Mouse (Mus musculus): ENCODE results near the gene Slitrk1. TPM values are rescaled to one million over a fixed set of nuclear protein-coding genes. Genes with fewer than 3 reads are reported as not detected.

The Slitrk1 gene
- polyA plus RNA-seq (2014; fragmentation: Illumina TruSeq; extraction: RNeasy Lipid Tissue Mini Kit (QIAGEN cat#74804); ENCODE audit: low read depth, low replicate concordance): 0.61 TPM

DNA sequence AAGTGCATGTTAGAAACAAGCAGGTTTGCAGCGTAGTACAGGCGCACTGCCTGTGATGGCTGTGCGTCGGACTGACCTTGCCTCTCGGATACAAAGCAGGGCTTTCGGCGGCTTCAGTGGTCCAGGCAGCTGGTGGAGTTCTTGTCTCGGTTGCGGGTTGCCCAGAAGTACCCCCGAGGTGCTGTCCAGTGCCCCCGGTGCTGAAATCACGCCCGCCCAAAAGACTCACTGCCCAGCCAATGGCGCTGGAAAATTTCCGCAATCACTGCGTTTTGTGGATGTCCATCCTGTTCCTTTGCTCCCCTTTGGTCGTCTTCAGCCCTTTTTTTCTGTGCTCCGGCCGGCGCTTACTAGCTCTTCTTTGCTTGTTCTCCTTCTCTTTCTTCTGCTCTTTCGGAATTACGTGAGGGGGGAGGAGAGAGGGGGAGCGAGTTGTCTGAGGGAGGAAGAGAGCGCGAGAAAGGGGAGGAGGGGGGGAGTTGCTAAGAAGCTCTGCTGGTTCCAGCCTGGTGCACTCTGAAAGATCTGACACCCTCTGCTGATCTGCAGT, at the start of gene Slitrk1:
Slitrk1 (minus strand) TSS at position 445 of the 550 bp plus-strand sequence.

All from kidney, adult 10 weeks (tissue).